Mouse (Mus musculus) megakaryocyte progenitor cell, adult 5-6 weeks (primary cell): ENCODE data around the gene Myom1. TPM values are rescaled to one million over a fixed set of nuclear protein-coding genes. Genes with fewer than 3 reads are reported as not detected.

ENCODE experiments used
- ATAC-seq: replicated peaks from 2 replicates; pipeline ENCODE4 v1.8.0; 2016; ENCODE audit warnings: mild to moderate bottlenecking, moderate TSS enrichment, inconsistent platforms; ENCODE audit not compliant: poor library complexity
- total RNA-seq, 2 experiments: library from RNA; stranded (forward) in 1 of 2; stranded (reverse) in 1 of 2; fragments of 157-497, 149-512 nt in 1 of 2; fragments of 200-1000 nt in 1 of 2; gene quantifications; 2 replicates each; pipeline versions ENCODE4 v1.2.3 to v1.2.4; 2015 to 2017

Myom1 gene
- total RNA-seq, 2 experiments from 2014 or later: 0.30 to 0.33 TPM

DNA sequence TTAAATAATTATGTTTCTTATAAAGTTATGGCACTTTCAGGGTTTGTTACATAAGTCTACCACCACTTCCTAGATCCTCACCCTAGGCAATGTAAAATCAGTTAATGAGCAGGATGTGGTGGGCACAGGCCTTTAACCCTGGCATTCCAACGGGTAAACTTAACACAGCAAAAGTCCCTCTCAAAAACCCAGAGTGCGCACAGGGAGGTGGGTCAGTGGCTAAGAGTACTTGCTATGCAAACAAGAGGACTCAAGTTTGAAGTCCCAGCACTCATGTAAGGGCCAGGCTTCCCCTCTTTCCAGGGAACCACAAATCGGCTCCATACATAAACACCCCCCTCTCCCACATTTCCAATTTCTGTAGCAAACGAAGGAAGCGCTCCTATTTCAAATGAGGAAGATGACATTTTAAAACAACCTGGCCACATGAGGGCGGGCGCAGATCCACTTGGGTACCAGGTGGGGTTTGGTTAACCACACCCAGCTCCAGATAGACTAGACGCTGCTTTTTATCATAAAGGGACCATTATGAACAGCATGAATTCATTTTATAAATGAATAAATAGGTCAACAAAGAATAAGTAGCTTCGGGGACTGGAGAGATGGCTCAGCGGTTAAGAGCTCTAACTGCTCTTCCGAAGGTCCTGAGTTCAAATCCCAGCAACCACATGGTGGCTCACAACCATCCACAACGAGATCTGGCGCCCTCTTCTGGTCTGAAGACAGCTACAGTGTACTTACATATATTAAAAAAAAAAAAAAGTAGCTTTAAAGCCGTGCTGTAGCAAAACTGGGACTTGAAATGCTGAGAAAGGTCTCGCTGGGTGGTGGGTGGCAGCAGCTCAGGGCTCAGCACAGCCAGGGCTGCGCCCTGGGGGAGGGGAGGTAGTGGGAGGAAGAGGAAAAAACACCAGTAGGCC is 10.5 kb upstream of the Myom1 start:
- peak; percentile 26 for ATAC-seq

- ATAC-seq: no peak; the same call in 1 of the 2 replicates
Measured at GRCm38 (mm10) chr17:70992662-70993061, 9.8 kb upstream of the Myom1 start.

- no peak for ATAC-seq
Measured at GRCm38 (mm10) chr17:70993385-70993807, 9.0 kb upstream of the Myom1 start.

DNA sequence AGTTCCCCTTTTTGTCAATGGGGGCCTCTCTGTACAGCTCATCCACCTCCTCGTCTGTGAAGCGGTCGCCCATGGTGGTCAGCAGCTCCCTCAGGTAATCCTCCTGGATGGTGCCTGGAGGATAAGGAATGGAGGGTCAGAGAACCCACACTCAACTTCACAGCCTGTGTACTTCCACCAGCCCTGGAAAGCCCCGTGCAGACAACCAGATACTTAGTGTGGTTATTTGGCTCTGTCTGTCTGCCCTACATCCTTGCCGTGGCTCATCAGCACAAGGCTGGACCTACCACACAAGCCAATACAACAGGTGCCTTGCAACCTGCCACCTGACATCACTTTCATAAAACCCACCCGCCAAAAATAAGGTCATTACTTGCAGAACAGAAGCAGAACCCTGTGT is 7.8 kb upstream of the Myom1 start:
- no peak for ATAC-seq

DNA sequence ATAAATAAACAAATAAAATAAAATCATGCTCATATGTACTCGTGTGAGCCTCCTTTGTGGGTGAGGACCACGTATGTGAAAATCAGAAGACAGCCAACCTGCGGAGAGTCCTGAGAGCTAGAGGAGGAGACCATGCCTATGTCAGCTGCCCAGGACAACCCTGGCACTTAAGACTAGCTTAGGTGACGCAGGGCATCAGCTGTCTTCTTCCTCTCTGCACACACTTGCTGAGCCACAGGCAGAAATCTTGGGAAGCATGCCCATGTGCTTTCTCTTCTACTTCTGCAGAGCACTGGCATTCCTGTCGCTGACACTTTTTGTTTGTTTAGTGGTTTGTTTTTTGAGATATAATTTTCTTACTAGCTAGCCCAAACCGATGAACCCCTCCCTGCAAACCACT is 6.9 kb upstream of the Myom1 start:
- no peak for ATAC-seq

DNA sequence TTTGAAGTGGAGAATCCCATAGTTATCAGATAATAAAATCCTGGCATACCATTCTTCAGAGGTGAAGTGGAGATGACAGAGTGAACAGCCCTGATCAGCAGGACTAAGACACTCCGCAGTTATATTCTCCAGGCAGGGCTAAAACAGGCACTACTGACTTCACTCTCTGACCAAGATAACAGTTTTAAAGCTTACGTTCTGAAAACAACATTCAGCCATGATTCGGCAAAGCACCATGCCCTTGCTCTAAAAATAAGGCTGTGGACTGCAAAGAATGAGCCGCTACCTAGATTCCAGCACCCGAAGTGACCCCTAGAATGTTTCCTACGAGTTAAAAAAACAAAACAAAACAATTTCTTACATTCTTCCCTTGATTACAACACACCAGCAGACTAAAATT is 4.6 kb upstream of the Myom1 start:
- no peak for ATAC-seq

DNA sequence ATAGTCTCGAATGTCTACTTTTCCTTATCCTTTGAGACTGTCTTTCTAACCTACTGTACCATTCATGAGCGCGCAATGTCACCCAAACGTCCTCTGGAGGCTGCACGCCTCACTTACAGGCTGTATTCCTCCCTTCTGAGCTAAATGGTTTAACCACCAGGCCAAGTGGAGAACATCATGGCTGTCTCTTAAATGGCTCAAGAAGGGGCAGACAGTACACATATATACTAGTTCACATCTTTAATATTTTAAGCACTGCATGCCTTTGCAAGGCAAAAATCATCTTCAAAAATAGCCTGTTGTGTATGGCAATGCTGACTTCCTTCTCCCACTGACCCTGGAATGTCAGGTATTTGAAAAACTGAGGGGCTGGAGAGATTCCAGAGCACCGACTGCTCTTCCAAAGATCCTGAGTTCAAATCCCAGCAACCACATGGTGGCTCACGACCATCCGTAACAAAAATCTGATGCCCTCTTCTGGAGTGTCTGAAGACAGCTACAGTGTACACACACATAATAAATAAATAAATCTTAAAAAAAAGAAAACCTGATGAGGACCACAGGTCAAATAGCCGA is 3.9 kb upstream of the Myom1 start:
- no peak for ATAC-seq

DNA sequence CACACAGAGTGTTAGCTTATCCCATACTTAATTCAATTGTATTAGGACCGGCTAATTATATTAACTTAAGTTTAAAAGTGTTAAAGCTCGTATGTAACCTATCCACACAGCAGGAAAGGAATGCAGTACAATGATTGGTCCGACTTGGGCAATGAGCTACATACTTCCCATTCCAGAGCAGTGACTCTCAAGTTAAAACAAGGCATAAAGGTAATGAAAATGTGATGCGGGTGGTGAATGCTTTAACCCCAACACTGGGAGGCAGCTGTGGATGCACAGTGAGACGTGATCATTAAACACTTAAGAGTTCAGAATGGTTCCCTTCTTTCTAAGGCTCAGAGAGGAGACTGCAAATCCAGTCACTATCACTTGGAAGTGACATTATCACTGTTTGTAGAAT is 3.2 kb upstream of the Myom1 start:
- no peak for ATAC-seq

DNA sequence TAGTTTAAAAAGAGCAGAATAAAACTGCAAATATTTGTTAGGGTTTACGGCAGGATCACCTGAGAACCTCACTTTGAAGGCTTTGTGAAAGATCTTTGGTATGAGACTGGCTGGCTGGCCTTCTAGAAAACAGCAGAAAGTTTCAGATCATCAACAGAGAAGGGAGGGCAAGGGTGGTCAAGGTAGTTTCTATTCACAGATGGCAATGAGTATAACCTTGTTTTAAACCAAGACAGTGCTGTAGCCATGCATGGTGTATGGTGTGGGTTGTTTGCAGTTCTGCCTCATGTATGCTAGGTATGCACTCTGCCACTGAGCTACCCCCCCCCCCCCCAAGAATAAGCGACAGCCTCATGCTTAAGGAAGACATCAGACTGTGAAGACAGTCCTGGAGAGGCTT is 2.2 kb upstream of the Myom1 start:
- ATAC-seq: no peak

- no peak for ATAC-seq
Measured at GRCm38 (mm10) chr17:71001067-71001466, 1.4 kb upstream of the Myom1 start.

GRCm38 (mm10) chr17:71001699-71002080 is 743 bp upstream of the Myom1 start:
- peak; percentile 13 for ATAC-seq

DNA sequence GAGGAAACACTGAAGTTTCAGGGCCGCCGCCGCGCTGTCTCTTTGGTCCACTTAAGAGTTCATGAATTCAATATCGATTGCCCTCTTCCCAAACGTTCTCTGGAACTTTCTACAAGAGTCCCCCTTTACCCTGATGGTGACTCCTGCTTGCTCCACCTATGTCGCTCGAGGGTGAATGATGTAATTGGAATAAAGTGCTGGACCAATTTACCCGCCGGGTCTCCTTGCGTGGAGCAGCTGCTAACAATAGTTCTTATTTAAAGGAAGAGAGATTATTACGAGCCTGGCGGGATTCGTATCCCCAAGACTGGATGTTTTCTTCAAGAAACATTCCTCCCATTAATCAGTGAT is 286 bp downstream of the Myom1 start, which contains the start of gene Myl12a:
Myl12a (minus strand) TSS at position 135 of the 351 bp plus-strand sequence.
- ATAC-seq: peak; percentile 4; the same call in 1 of the 2 replicates

DNA sequence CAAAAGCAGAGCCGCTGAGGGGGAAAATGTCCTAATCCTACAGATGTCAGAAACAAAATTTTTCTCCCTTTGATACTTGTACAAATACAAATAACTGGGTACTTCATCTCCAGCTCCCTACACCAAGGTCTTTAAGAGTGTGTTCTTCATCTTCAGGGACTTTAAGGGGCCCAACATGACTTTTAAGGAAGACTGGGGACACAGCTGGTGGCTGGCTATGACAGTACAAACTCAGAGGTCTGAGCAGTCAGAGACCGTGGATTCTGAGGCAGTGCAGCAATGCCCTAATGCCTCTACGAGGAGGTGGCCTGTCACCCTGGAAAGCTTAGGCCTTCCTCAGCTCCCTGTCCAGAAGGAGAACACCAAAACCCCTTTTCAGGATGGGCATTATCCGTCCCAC is 679 bp downstream of the Myom1 start:
- no peak for ATAC-seq

- ATAC-seq: peak; percentile 27
Measured at GRCm38 (mm10) chr17:71003721-71004120, 1.3 kb downstream of the Myom1 start.

GRCm38 (mm10) chr17:71004186-71004960 is 1.9 kb downstream of the Myom1 start:
- peak; percentile 62 for ATAC-seq

GRCm38 (mm10) chr17:71006976-71007375 is 4.5 kb downstream of the Myom1 start:
- ATAC-seq: no peak

DNA sequence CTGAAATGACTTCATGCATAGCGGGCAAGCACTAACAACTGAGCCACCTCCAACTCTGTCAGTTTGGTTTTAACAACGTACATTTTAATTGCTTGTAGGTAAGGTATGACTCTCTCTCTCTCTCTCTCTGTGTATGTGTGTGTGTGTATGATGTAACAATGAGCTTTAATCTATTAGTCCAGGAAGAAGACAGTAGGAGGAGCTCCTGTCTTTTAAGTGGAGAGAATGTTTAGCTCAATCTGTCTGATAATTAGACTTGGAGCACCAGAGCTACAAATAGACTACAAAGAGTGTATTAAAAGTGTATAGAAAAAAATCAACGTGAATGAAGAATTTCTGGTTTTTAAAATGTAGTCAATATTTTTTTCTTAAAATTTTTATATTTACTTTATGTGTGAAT is 6.2 kb downstream of the Myom1 start:
- no peak for ATAC-seq

GRCm38 (mm10) chr17:71009751-71010150 is 7.3 kb downstream of the Myom1 start:
- ATAC-seq: no peak

DNA sequence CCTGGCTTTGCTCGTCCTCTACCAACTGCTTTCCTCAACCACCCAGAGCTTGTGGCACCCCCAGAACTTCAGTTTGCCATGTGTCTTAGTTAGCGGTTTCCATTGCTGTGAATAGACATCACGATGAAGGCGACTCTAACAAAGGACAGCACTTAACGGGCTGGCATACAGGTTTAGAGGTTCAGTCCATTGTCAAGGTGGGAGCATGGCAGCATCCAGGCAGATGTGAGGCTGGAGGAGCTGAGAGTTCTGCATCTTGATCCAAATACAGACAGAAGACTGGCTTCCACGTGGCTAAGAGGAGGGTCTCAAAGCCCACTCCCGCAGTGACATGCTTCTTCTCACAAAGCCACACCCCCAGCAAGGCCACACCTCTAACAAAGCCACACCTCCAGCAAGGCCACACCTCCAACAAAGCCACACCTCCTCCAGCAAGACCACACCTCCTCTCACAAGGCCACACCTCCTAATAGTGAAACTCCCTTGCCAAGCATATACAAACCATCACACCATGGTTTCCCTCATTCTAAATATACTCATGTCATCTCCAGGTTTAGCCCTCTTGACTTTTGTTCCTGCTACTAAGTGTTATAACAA is 8.3 kb downstream of the Myom1 start:
- peak; percentile 89 for ATAC-seq

DNA sequence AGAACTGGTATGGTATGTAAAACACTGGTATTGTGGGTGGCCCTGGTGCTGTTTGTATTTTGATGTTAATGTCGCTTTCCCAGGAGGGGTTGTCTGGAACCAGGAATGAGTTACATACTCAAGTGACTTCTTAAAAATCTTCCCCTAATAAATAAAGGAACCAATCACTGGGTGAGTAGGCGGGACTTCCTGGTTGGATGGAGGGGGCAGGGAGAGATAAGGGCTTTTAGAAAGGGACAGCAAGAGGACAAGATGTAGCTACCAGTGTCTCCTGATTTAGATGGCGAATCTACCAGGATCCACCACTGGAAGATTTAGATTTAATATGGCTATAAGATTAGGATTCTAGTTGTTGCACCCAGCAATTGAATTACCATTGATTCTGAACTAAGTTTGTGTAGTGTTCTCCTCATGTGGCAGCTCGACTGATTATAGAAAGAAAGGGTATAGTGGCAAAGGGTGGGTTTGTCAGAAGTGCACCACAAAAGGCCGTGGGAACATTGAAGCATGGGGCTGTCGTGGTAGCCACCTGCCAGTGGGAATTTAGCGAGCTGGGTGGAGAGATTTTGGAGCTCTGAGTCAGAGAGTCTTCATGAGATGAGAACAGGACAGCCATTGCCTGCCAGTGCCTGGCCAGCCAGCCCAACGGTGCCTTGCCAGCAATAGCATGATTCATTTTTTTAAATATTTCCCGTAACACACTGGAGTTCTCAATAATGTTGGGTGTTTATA is 9.7 kb downstream of the Myom1 start:
- no peak for ATAC-seq

GRCm38 (mm10) chr17:71013105-71013504 is 10.7 kb downstream of the Myom1 start:
- ATAC-seq: no peak
